Mouse (Mus musculus) kidney, adult 2 months (tissue): ENCODE data around the gene Cdh13. TPM values are rescaled to one million over a fixed set of nuclear protein-coding genes. Genes with fewer than 3 reads are reported as not detected.

Experiments used
- DNase-seq: peaks from one replicate; pipeline ENCODE4 v3.0.0; 2021
- H3K27ac ChIP-seq: fragments of 200-500 bp; 2 replicates; pipeline ENCODE4 v1.5.1; 2012; ENCODE audit warnings: low read depth, low read length, control low read depth, inconsistent platforms; ENCODE audit not compliant: insufficient read depth
- H3K27me3 ChIP-seq: fragments of 200-500 bp; replicated peaks from 2 replicates; pipeline ENCODE4 v1.6.1; 2012; ENCODE audit warnings: mild to moderate bottlenecking, moderate library complexity, low read length, inconsistent platforms; ENCODE audit not compliant: control insufficient read depth, insufficient read depth
- H3K36me3 ChIP-seq: fragments of 200-500 bp; 2 replicates; pipeline ENCODE4 v1.6.1; 2012; ENCODE audit warnings: mild to moderate bottlenecking, moderate library complexity, low read length, inconsistent platforms; ENCODE audit not compliant: control insufficient read depth, insufficient read depth
- H3K4me1 ChIP-seq: fragments of 200-500 bp; 2 replicates; pipeline ENCODE4 v1.6.1; 2011; ENCODE audit warnings: low read length; ENCODE audit not compliant: control insufficient read depth, insufficient read depth
- H3K4me3 ChIP-seq: fragments of 200-500 bp; 2 replicates; pipeline ENCODE4 v1.5.1; 2011; ENCODE audit warnings: mild to moderate bottlenecking, low read depth, low read length, control low read depth; ENCODE audit not compliant: insufficient read depth
- CTCF ChIP-seq: fragments of 200-500 bp; conservative IDR thresholded peaks from 2 replicates; pipeline ENCODE4 v1.5.1; 2011; ENCODE audit warnings: low read depth, mild to moderate bottlenecking, control low read depth, low read length, moderate library complexity, mixed read lengths; ENCODE audit not compliant: insufficient read depth, insufficient read length
- POLR2A ChIP-seq: fragments of 200-500 bp; IDR thresholded peaks from one replicate; pipeline ENCODE4 v1.6.1; 2011; ENCODE audit warnings: low read depth, low read length, control low read depth
- WGBS: fragments of 180-500 bp; shearing (Covaris S2); methylation state at CpG from one replicate; pipeline ENCODE4 v1.1.7; 2018; 5-methylcytosine and 5-hydroxymethylcytosine counted together
- polyA plus RNA-seq: library from polyadenylated mRNA; depleted of rRNA; stranded (reverse); fragments of >200 nt; gene quantifications from 2 replicates; pipeline ENCODE4 v1.2.3, GENCODE M21; 2012

The Cdh13 gene
- polyA plus RNA-seq, 1 experiment = 11.6 TPM

DNA sequence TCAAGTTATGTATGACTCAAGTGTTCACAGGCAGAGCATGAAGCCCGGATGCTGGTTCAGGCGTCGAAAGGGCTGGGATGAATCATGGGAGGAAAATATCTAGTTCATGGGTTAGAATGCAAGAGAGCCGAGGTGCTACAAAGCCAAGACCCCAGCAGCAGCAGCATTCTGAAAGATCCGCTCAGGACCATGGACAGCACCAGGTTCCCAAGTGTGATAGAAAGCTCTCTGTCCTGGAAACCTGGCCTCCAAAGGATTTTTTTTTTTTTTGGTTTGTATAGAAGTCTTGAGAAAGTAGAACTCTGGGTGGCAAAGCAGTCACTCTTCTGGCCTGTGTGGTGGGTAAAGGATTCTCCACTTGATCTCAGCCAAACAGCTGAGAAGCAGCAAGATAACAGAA, 880.5 kb downstream of the Cdh13 start:
- WGBS = 54% methylated on average over 5 of the region's 5 CpGs
- TF ChIP-seq POLR2A = no peak
- TF ChIP-seq CTCF = no peak
- Histone ChIP-seq H3K4me1 (no peaks in the 10 kb centered on the region), H3K27me3 (no peaks in the 10 kb centered on the region), H3K27ac (no peak overlapping the region), H3K4me3 (no peak overlapping the region), H3K36me3 (no peaks in the 10 kb centered on the region)
- DNase-seq = no peak

DNA sequence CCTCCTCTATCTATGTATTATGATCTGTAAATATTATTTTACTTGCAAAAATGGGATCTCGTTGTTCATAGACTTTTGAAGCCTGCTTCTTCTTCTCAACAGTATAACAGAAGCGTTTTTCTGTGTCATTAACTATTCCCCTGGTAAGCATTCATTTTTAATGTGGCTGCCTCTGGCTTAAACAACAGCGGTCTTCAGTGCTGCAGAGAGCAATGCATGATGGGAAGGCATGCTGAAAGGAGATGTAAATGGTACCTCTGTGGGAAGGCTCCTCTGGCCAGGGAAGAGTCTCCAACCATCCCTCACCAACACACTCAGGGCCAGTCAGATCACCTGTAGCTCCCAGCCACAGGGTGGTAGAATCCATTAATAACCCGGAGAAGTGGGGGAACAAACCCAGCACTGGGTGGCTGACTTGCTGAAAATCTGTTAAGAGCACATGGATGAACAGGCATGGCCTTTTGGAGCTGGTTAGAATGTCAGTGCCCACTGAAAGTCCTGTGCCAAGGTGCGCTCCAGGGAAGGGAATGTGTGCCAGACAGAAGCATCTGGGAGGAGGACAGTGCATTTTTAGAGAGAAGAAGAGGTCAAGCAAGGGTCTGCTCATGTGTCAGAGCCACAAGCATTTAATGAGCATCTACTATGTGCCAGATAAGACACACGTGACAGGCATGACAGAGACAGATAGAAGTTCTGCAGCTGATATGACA, 893.8 kb downstream of the Cdh13 start:
- no peak for DNase-seq
- H3K4me1 ChIP-seq = no peaks in the 10 kb centered on the region
- 82% methylated on average over 6 of the region's 6 CpGs for WGBS

DNA sequence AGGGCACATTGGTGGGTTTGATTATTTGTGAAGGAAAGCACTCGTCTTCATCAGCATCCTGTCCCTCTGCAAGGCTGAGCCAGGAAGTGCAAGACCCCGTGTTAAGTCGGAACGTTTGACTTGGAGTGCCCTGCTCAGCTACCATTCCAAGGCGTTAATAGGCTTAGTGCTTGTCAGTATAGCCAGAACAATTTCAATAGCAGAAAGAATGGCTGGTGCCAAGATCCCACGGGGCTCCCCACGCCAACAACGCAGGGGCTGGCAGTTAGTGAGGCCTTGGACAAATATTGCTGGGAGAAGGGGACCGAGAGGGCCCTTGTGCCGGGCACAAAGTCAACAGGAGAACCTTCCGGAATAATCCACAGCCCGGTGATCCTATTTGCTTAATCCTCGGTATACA, 897.1 kb downstream of the Cdh13 start:
- DNase-seq = no peak
- no peak overlapping the region for H3K4me3 ChIP-seq
- WGBS = 68% methylated on average over 13 of the region's 13 CpGs
- H3K4me1 ChIP-seq = no peaks in the 10 kb centered on the region
- H3K36me3 ChIP-seq = no peaks in the 10 kb centered on the region
- no peak for TF ChIP-seq POLR2A
- no peak for TF ChIP-seq CTCF
- no peak overlapping the region for H3K27ac ChIP-seq
- H3K27me3 ChIP-seq = no peaks in the 10 kb centered on the region

More for the DNA sequence above, 893.8 kb downstream of the Cdh13 start:
- H3K4me3 ChIP-seq = no peak overlapping the region
- H3K36me3 ChIP-seq = no peaks in the 10 kb centered on the region
- H3K27me3 ChIP-seq = no peaks in the 10 kb centered on the region
- TF ChIP-seq POLR2A = no peak
- no peak for TF ChIP-seq CTCF
- no peak overlapping the region for H3K27ac ChIP-seq

DNA sequence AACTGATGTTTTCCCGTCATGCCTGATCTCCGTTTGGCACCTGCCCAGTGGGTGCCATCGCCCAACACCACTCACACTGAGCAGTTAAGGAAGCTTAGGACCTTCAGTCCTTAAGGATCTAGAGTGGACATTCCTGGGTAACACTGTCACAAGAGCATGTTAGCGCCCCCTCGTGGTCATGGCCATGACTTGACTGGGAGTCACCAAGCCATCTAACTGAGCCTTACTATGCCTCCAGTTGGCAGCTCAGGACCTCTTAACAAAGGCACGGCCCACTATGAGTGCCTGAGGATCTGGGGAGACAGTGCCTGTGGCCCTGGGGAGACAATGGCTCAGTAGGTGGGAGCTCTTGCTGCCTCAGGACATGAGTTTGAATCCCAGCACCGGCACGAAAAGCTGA, 912.2 kb downstream of the Cdh13 start:
- H3K27ac ChIP-seq = no peak overlapping the region
- WGBS = 58% methylated on average over 8 of the region's 8 CpGs
- H3K4me1 ChIP-seq = no peaks in the 10 kb centered on the region
- no peak overlapping the region for H3K4me3 ChIP-seq
- no peaks in the 10 kb centered on the region for H3K27me3 ChIP-seq
- peak; percentile 7 for DNase-seq
- TF ChIP-seq CTCF (peak; percentile 33; the same call in 1 of the 2 replicates), POLR2A (no peak)
- H3K36me3 ChIP-seq = no peaks in the 10 kb centered on the region

DNA sequence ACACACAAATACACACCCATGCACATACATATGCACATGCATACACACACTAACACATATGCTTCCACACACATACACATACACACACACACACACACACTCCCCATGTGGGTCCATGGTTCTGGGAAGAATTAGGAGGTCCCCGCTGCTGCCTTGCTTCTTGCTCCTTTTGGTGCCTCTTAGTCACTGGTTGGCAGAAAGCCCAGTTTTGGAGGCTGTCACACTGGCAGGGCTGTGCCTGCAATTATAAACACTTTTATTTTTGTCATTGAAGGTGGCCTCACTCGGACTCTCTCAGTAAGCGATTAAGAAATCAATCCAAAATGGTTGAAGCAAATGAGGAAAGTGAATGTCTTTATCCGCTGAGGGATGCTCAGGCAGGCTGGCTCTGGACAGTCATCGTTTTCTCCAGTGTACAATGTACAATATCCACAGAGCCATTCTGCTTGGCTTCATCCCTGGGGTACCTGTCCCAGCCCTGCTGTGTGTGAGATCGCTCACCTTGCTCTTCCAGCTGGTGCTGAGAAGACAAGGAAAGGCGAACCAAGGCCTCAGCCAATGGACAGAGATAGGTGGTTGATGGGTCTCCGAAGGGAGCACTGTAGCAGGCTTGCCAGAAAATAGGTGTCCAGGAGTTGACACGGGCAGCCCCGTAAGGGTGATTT, 913.1 kb downstream of the Cdh13 start:
- TF ChIP-seq CTCF = no peak
- no peak for TF ChIP-seq POLR2A
- Histone ChIP-seq H3K27ac (no peak overlapping the region), H3K36me3 (no peaks in the 10 kb centered on the region), H3K27me3 (no peaks in the 10 kb centered on the region), H3K4me1 (no peaks in the 10 kb centered on the region), H3K4me3 (no peak overlapping the region)
- 84% methylated on average over 10 of the region's 10 CpGs for WGBS
- DNase-seq = no peak

DNA sequence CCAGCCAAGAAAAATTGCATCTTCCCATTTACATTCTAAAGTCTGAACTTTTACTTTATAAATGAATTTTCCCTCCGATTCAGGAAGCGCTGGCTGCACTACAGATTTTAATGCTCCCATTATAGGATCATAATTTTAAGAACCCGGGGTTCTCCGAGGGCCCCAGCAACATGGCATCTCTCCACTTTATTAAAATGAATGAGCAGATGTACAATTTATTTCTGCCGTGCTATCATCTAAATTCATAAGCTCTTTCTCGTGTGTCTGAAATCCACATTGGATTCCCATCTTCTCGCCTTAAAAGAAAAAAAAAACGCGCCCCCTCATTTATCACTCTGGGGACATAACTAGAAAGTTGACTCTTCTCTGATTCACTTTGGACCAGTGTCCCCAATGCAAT, 925.0 kb downstream of the Cdh13 start:
- no peak for DNase-seq
- H3K4me3 ChIP-seq = no peak overlapping the region
- no peaks in the 10 kb centered on the region for H3K4me1 ChIP-seq
- no peaks in the 10 kb centered on the region for H3K27me3 ChIP-seq
- no peaks in the 10 kb centered on the region for H3K36me3 ChIP-seq
- TF ChIP-seq POLR2A (no peak), CTCF (no peak)
- WGBS = 86% methylated on average over 9 of the region's 9 CpGs
- H3K27ac ChIP-seq = no peak overlapping the region

DNA sequence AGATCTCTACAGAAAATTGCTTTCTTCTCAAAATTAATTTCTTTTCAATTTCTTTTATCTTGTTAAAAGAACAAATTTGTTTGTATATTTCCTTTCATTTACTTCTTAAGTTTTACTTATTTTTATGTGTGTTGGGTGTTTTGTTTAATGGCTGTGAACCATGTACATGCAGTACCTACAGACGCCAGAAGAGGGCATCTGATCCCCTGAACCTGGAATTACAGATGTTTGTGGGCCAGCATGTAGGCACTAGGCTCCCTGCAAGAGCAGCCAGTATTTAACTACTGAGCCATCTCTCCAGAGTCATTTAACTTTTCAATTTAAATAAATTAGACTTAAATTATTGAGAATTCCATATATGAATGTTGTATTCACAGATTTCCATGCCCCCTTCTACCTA, 941.0 kb downstream of the Cdh13 start:
- Histone ChIP-seq H3K4me3 (no peak overlapping the region), H3K36me3 (no peaks in the 10 kb centered on the region), H3K27me3 (no peaks in the 10 kb centered on the region; the same call in 1 of the 2 replicates), H3K27ac (no peak overlapping the region), H3K4me1 (no peaks in the 10 kb centered on the region)
- TF ChIP-seq CTCF = peak; percentile 46
- no peak for TF ChIP-seq POLR2A
- DNase-seq = peak; percentile 46
- WGBS = 7% methylated on average over 1 of the region's 1 CpGs
